Mouse (Mus musculus) limb, embryonic 11.5 days (tissue): ENCODE measurements around the gene Cadm2. TPM values are rescaled to one million over a fixed set of nuclear protein-coding genes. Genes with fewer than 3 reads are reported as not detected.

Source experiments
- ATAC-seq: fragments of 200-750 bp; cut with Nextera tagmentation; 2 replicates; pipeline ENCODE4 v1.8.0; 2017; ENCODE audit warnings: low read depth; ENCODE audit not compliant: insufficient number of reproducible peaks, low FRiP score, low TSS enrichment
- DNase-seq: peaks from one replicate; pipeline ENCODE4 v3.0.0-alpha.2; 2015; ENCODE audit warnings: low spot score
- H3K27ac ChIP-seq: fragments of 300-500 bp; sonication (generic); replicated peaks from 2 replicates; pipeline ENCODE4 v1.5.1; 2014; ENCODE audit warnings: low read depth, mild to moderate bottlenecking, low read length
- H3K27me3 ChIP-seq: fragments of 300-500 bp; sonication (generic); 2 replicates; pipeline ENCODE4 v1.6.1; 2014; ENCODE audit warnings: mild to moderate bottlenecking, low read length, mixed read lengths; ENCODE audit not compliant: control insufficient read depth, insufficient read depth
- H3K36me3 ChIP-seq: fragments of 300-500 bp; sonication (generic); 2 replicates; pipeline ENCODE4 v1.6.1; 2014; ENCODE audit warnings: mild to moderate bottlenecking, low read length, moderate library complexity, mixed read lengths; ENCODE audit not compliant: control insufficient read depth, insufficient read depth
- H3K4me1 ChIP-seq: fragments of 300-500 bp; sonication (generic); 2 replicates; pipeline ENCODE4 v1.6.1; 2014; ENCODE audit warnings: low read length, mixed read lengths; ENCODE audit not compliant: control insufficient read depth, insufficient read depth
- H3K4me2 ChIP-seq: fragments of 300-500 bp; sonication (generic); 2 replicates; pipeline ENCODE4 v1.6.1; 2014; ENCODE audit warnings: low read depth, mild to moderate bottlenecking, moderate library complexity; ENCODE audit not compliant: severe bottlenecking
- H3K4me3 ChIP-seq: fragments of 300-500 bp; sonication (generic); 2 replicates; pipeline ENCODE4 v1.5.1; 2014; ENCODE audit warnings: low read depth, low read length
- H3K9ac ChIP-seq: fragments of 300-500 bp; sonication (generic); 2 replicates; pipeline ENCODE4 v1.6.1; 2014; ENCODE audit warnings: mild to moderate bottlenecking, low read length
- H3K9me3 ChIP-seq: fragments of 300-500 bp; sonication (generic); 2 replicates; pipeline ENCODE4 v1.6.1; 2016; ENCODE audit warnings: low read length; ENCODE audit not compliant: control insufficient read depth
- WGBS: fragments of 180-500 bp; shearing (Covaris S2); extraction: QIAGEN DNeasy Blood & Tissue Kit; methylation state at CpG from one replicate; pipeline ENCODE4 v1.1.7; 2014; 5-methylcytosine and 5-hydroxymethylcytosine counted together
- polyA plus RNA-seq: library from polyadenylated mRNA; unstranded; fragments of >200 nt; fragmentation: Nextera tagmentation; extraction: Ambion mirVana; gene quantifications from 2 replicates; pipeline ENCODE4 v1.2.1, GENCODE M21; 2014

The Cadm2 gene
- polyA plus RNA-seq, 1 experiment from 2014 or later: 2.8 TPM

GRCm38 (mm10) chr16:67436301-67436700, 184.4 kb downstream of the Cadm2 start:
- DNase-seq: no peak
- WGBS: 69% methylated on average over 4 of the region's 4 CpGs
- H3K4me1 ChIP-seq: no peaks in the 10 kb centered on the region

GRCm38 (mm10) chr16:67425371-67425770, 195.3 kb downstream of the Cadm2 start:
- H3K27ac ChIP-seq: no peak overlapping the region
- ATAC-seq (no peak), DNase-seq (no peak)
- no peaks in the 10 kb centered on the region for H3K9me3 ChIP-seq
- no peak overlapping the region for H3K4me2 ChIP-seq
- WGBS: 83% methylated on average over 1 of the region's 1 CpGs
- no peak overlapping the region for H3K4me3 ChIP-seq
- H3K4me1 ChIP-seq: no peaks in the 10 kb centered on the region
- H3K36me3 ChIP-seq: no peaks in the 10 kb centered on the region
- H3K9ac ChIP-seq: no peak overlapping the region
- H3K27me3 ChIP-seq: no peaks in the 10 kb centered on the region

More at GRCm38 (mm10) chr16:67436301-67436700, 184.4 kb downstream of the Cadm2 start:
- Histone ChIP-seq H3K4me3 (no peak overlapping the region), H3K27me3 (no peaks in the 10 kb centered on the region), H3K4me2 (no peak overlapping the region), H3K36me3 (no peaks in the 10 kb centered on the region), H3K27ac (no peak overlapping the region), H3K9me3 (no peaks in the 10 kb centered on the region), H3K9ac (no peak overlapping the region)
- ATAC-seq: no peak

GRCm38 (mm10) chr16:67410926-67411325, 209.8 kb downstream of the Cadm2 start:
- H3K9ac ChIP-seq: no peak overlapping the region
- no peak for DNase-seq
- H3K9me3 ChIP-seq: no peaks in the 10 kb centered on the region
- H3K27ac ChIP-seq: no peak overlapping the region
- no peak for ATAC-seq
- 67% methylated on average over 3 of the region's 3 CpGs for WGBS
- H3K4me1 ChIP-seq: no peaks in the 10 kb centered on the region
- H3K27me3 ChIP-seq: no peaks in the 10 kb centered on the region
- no peak overlapping the region for H3K4me2 ChIP-seq
- no peak overlapping the region for H3K4me3 ChIP-seq
- H3K36me3 ChIP-seq: no peaks in the 10 kb centered on the region

GRCm38 (mm10) chr16:67410482-67410881, 210.2 kb downstream of the Cadm2 start:
- H3K36me3 ChIP-seq: no peaks in the 10 kb centered on the region
- no peaks in the 10 kb centered on the region for H3K4me1 ChIP-seq
- H3K27me3 ChIP-seq: no peaks in the 10 kb centered on the region
- WGBS: 74% methylated on average over 2 of the region's 2 CpGs
- H3K9me3 ChIP-seq: no peaks in the 10 kb centered on the region
- no peak overlapping the region for H3K27ac ChIP-seq
- H3K9ac ChIP-seq: no peak overlapping the region
- H3K4me3 ChIP-seq: no peak overlapping the region
- DNase-seq (no peak), ATAC-seq (no peak)
- no peak overlapping the region for H3K4me2 ChIP-seq

- H3K9ac ChIP-seq: no peak overlapping the region
- no peaks in the 10 kb centered on the region for H3K36me3 ChIP-seq
- 82% methylated on average over 2 of the region's 2 CpGs for WGBS
- ATAC-seq (no peak), DNase-seq (no peak)
- no peak overlapping the region for H3K4me2 ChIP-seq
- no peaks in the 10 kb centered on the region for H3K27me3 ChIP-seq
- no peak overlapping the region for H3K4me3 ChIP-seq
- no peak overlapping the region for H3K27ac ChIP-seq
- no peaks in the 10 kb centered on the region for H3K9me3 ChIP-seq
- H3K4me1 ChIP-seq: no peaks in the 10 kb centered on the region
Observed at GRCm38 (mm10) chr16:67367745-67368144, 253.0 kb downstream of the Cadm2 start.

GRCm38 (mm10) chr16:67348011-67348410, 272.7 kb downstream of the Cadm2 start:
- no peak overlapping the region for H3K4me2 ChIP-seq
- H3K4me1 ChIP-seq: no peaks in the 10 kb centered on the region
- no peaks in the 10 kb centered on the region for H3K9me3 ChIP-seq
- no peak overlapping the region for H3K4me3 ChIP-seq
- no peak overlapping the region for H3K9ac ChIP-seq
- no peak for ATAC-seq
- H3K36me3 ChIP-seq: no peaks in the 10 kb centered on the region
- H3K27me3 ChIP-seq: no peaks in the 10 kb centered on the region
- 89% methylated on average over 5 of the region's 5 CpGs for WGBS
- H3K27ac ChIP-seq: no peak overlapping the region
- no peak for DNase-seq

GRCm38 (mm10) chr16:67347561-67347960, 273.1 kb downstream of the Cadm2 start:
- H3K4me1 ChIP-seq: no peaks in the 10 kb centered on the region

GRCm38 (mm10) chr16:67346621-67347290, 274.0 kb downstream of the Cadm2 start:
- no peak for ATAC-seq

More at GRCm38 (mm10) chr16:67347561-67347960, 273.1 kb downstream of the Cadm2 start:
- Histone ChIP-seq H3K9me3 (no peaks in the 10 kb centered on the region), H3K9ac (no peak overlapping the region), H3K27ac (no peak overlapping the region), H3K4me2 (no peak overlapping the region), H3K4me3 (no peak overlapping the region), H3K36me3 (no peaks in the 10 kb centered on the region), H3K27me3 (no peaks in the 10 kb centered on the region)
- ATAC-seq (no peak), DNase-seq (no peak)

GRCm38 (mm10) chr16:67344194-67344593, 276.5 kb downstream of the Cadm2 start:
- WGBS: 48% methylated on average over 5 of the region's 5 CpGs
- ATAC-seq (no peak), DNase-seq (no peak)
- H3K36me3 ChIP-seq: no peaks in the 10 kb centered on the region
- H3K4me2 ChIP-seq: no peak overlapping the region
- no peak overlapping the region for H3K27ac ChIP-seq
- no peak overlapping the region for H3K9ac ChIP-seq
- no peaks in the 10 kb centered on the region for H3K27me3 ChIP-seq
- no peak overlapping the region for H3K4me3 ChIP-seq
- no peaks in the 10 kb centered on the region for H3K9me3 ChIP-seq
- H3K4me1 ChIP-seq: no peaks in the 10 kb centered on the region

More at GRCm38 (mm10) chr16:67346621-67347290, 274.0 kb downstream of the Cadm2 start:
- DNase-seq: no peak
- Histone ChIP-seq H3K4me3 (no peak overlapping the region), H3K4me1 (no peaks in the 10 kb centered on the region), H3K9me3 (no peaks in the 10 kb centered on the region), H3K27ac (no peak overlapping the region), H3K36me3 (no peaks in the 10 kb centered on the region), H3K9ac (no peak overlapping the region), H3K27me3 (no peaks in the 10 kb centered on the region), H3K4me2 (no peak overlapping the region)
- 38% methylated on average over 10 of the region's 10 CpGs for WGBS
